8 mouse cellular contexts compared by ENCODE assay signal in the genomic region with DNA sequence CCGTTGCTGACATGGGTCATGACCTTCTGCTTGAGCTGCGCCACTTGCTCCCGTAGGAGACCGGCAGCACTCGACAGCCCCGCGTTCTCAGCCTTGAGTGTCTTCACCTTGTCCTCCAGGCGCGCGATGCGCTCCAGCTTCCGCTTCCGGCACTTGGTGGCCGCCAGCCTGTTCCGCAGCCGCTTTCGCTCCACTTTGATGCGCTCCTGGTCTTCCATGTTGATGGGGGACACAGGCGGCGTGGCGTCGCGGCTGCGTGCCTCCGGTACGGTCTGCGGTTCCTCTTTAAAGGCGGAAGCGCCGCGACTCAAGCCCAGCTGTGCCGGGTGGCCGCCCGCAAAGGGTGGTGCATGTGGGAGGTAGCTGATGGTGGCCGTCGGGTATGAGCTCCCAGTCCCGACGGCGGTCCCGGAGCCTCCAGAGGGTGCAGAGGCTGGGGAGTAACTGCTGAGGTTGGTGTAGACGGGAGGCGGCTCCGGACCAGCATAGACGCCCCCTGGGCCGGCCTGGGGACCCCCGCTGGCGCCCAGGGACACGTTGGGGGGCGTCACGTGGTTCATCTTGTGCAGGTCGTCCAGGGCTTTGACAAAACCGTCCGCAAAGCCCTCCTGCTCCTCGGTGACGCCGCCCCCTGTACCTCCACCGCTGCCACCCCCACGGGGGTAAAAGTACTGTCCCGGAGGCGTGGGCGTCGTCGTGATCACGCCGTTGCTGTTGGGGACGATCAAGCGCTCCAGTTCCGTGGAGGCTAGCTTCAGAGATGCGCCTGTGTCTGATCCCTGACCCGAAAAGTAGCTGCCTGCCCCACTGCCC. TPM values are rescaled to one million over a fixed set of nuclear protein-coding genes. Genes with fewer than 3 reads are reported as not detected.
DNase-seq lines count a peak whose midpoint lies in the region; ATAC-seq and TF ChIP-seq lines count a peak whose summit lies in the region.

No protein-coding gene starts in this region.

- TF ChIP-seq POLR2A in bone marrow macrophage, adult 2 months (IDR thresholded peaks at IDR 0.05; ENCODE audit: borderline replicate concordance, low read depth, low read length): no peak

- H3K4me1 ChIP-seq in bone marrow macrophage, adult 2 months (ENCODE audit: control insufficient read depth, insufficient read depth, low read length): peaks cover 31% of the 10 kb centered on the region
- H3K4me1 ChIP-seq in forebrain, embryonic 16.5 days (replicated peaks; ENCODE audit: control insufficient read depth, insufficient read depth, low read length): peaks cover 61% of the 10 kb centered on the region
- H3K4me1 ChIP-seq in hindbrain, embryonic 12.5 days: peaks cover 64% of the 10 kb centered on the region

- peak overlapping the region; percentile 89 for H3K4me3 ChIP-seq in bone marrow macrophage, adult 2 months (ENCODE audit: insufficient read depth, low read length)
- H3K4me3 ChIP-seq in forebrain, embryonic 16.5 days (replicated peaks; ENCODE audit: low read length): peak overlapping the region; percentile 57
- H3K4me3 ChIP-seq in hindbrain, embryonic 12.5 days: peak overlapping the region; percentile 48

- peak overlapping the region; percentile 91 for H3K4me2 ChIP-seq in forebrain, embryonic 16.5 days (ENCODE audit: low read length)
- H3K4me2 ChIP-seq in hindbrain, embryonic 12.5 days (replicated peaks): peak overlapping the region; percentile 95

- H3K27ac ChIP-seq in bone marrow macrophage, adult 2 months (ENCODE audit: insufficient read depth, low read depth, low read length): peak overlapping the region; percentile 88
- H3K27ac ChIP-seq in forebrain, embryonic 16.5 days (ENCODE audit: low read length): no peak overlapping the region; the same call in 1 of the 2 replicates
- peak overlapping the region; percentile 48 for H3K27ac ChIP-seq in hindbrain, embryonic 12.5 days

- H3K27me3 ChIP-seq in forebrain, embryonic 16.5 days (replicated peaks; ENCODE audit: control insufficient read depth, insufficient read depth, low read length): peaks cover 20% of the 10 kb centered on the region
- peaks cover 53% of the 10 kb centered on the region for H3K27me3 ChIP-seq in hindbrain, embryonic 12.5 days

- H3K9ac ChIP-seq in forebrain, embryonic 16.5 days (replicated peaks; ENCODE audit: low read depth, low read length): peak overlapping the region; percentile 67
- peak overlapping the region; percentile 63 for H3K9ac ChIP-seq in hindbrain, embryonic 12.5 days

- no peak for TF ChIP-seq CTCF in bone marrow macrophage, adult 2 months (IDR thresholded peaks at IDR 0.05; ENCODE audit: low read depth, low read length)

- peaks cover 4% of the 10 kb centered on the region; the same call in 1 of the 2 replicates for H3K36me3 ChIP-seq in forebrain, embryonic 16.5 days (ENCODE audit: control insufficient read depth, insufficient read depth)
- H3K36me3 ChIP-seq in hindbrain, embryonic 12.5 days: peaks cover 17% of the 10 kb centered on the region

- WGBS in forebrain, embryonic 16.5 days: 1% methylated on average over 70 of the region's 70 CpGs
- 2% methylated on average over 69 of the region's 70 CpGs for WGBS in hindbrain, embryonic 12.5 days

- peak; percentile 77 for DNase-seq in ES-CJ7 (ENCODE audit: low read depth, low spot score)
- DNase-seq in layer of hippocampus, postnatal 36 days: peak; percentile 63 to 67
- DNase-seq in lung, postnatal 36 days: peak; percentile 82
- peak; percentile 69 for DNase-seq in right cerebral cortex, postnatal 25 days

- no peaks in the 10 kb centered on the region for H3K9me3 ChIP-seq in forebrain, embryonic 16.5 days (ENCODE audit: control insufficient read depth, low read length)
- H3K9me3 ChIP-seq in hindbrain, embryonic 12.5 days (replicated peaks): no peaks in the 10 kb centered on the region

- ATAC-seq in forebrain, embryonic 16.5 days: no peak
- no peak for ATAC-seq in hindbrain, embryonic 12.5 days (ENCODE audit: low FRiP score)
- no peak for ATAC-seq in monocyte, adult 5-6 weeks (replicated peaks; ENCODE audit: insufficient number of reproducible peaks, low FRiP score, low TSS enrichment, poor library complexity, severe bottlenecking)

RNA-seq across cellular contexts. Expression of gene Junb, which starts 0.9 kb away (rescaled TPM):
- polyA plus RNA-seq in bone marrow macrophage, adult 2 months (2012; ENCODE audit: insufficient read depth, insufficient read length, missing spikeins): 71.1 and 80.8 TPM in 2 replicates
- polyA plus RNA-seq in forebrain, embryonic 16.5 days (2015; fragmentation: Nextera tagmentation; extraction: Ambion mirVana): 7.6 and 8.2 TPM in 2 replicates
- 6.0 and 7.5 TPM in 2 replicates for polyA plus RNA-seq in hindbrain, embryonic 12.5 days (2016; fragmentation: Nextera tagmentation; extraction: Ambion mirVana)
- 10 to 100 TPM; 59.9 to 73.6 TPM for total RNA-seq in layer of hippocampus, postnatal 36 days (2021)
- 405 to 735 TPM (median 444 TPM) in 3 replicates for total RNA-seq in monocyte, adult 5-6 weeks (2017)

RNA-seq across cellular contexts. Expression of gene Rnaseh2a, which starts 8.1 kb away (rescaled TPM):
- 39.8 and 40.7 TPM in 2 replicates for polyA plus RNA-seq in bone marrow macrophage, adult 2 months (2012; ENCODE audit: insufficient read depth, insufficient read length, missing spikeins)
- 79.9 and 85.8 TPM in 2 replicates for polyA plus RNA-seq in forebrain, embryonic 16.5 days (2015; fragmentation: Nextera tagmentation; extraction: Ambion mirVana)
- polyA plus RNA-seq in hindbrain, embryonic 12.5 days (2016; fragmentation: Nextera tagmentation; extraction: Ambion mirVana): 77.4 and 77.9 TPM in 2 replicates
- total RNA-seq in layer of hippocampus, postnatal 36 days (2021): 10 to 100 TPM; 35.3 to 36.8 TPM
- 43.9 to 58.8 TPM (median 58.1 TPM) in 3 replicates for total RNA-seq in monocyte, adult 5-6 weeks (2017)

RNA-seq across cellular contexts. Expression of gene Prdx2, which starts 8.3 kb away (rescaled TPM):
- 267 and 279 TPM in 2 replicates for polyA plus RNA-seq in bone marrow macrophage, adult 2 months (2012; ENCODE audit: insufficient read depth, insufficient read length, missing spikeins)
- 1,287 and 1,394 TPM in 2 replicates for polyA plus RNA-seq in forebrain, embryonic 16.5 days (2015; fragmentation: Nextera tagmentation; extraction: Ambion mirVana)
- 1,088 and 1,187 TPM in 2 replicates for polyA plus RNA-seq in hindbrain, embryonic 12.5 days (2016; fragmentation: Nextera tagmentation; extraction: Ambion mirVana)
- 100 to 1,000 TPM; 338 to 356 TPM for total RNA-seq in layer of hippocampus, postnatal 36 days (2021)
- total RNA-seq in monocyte, adult 5-6 weeks (2017): 153 to 207 TPM (median 196 TPM) in 3 replicates

RNA-seq across cellular contexts. Expression of gene Gm49661, which starts 8.4 kb away (rescaled TPM):
- not detected in 2 replicates for polyA plus RNA-seq in bone marrow macrophage, adult 2 months (2012; ENCODE audit: insufficient read depth, insufficient read length, missing spikeins)
- polyA plus RNA-seq in forebrain, embryonic 16.5 days (2015; fragmentation: Nextera tagmentation; extraction: Ambion mirVana): not detected in 2 replicates
- polyA plus RNA-seq in hindbrain, embryonic 12.5 days (2016; fragmentation: Nextera tagmentation; extraction: Ambion mirVana): not detected in 2 replicates
- not detected for total RNA-seq in layer of hippocampus, postnatal 36 days (2021)
- total RNA-seq in monocyte, adult 5-6 weeks (2017): not detected in 3 replicates

RNA-seq across cellular contexts. Expression of gene Hook2, which starts 12.8 kb away (rescaled TPM):
- polyA plus RNA-seq in bone marrow macrophage, adult 2 months (2012; ENCODE audit: insufficient read depth, insufficient read length, missing spikeins): 14.5 and 17.4 TPM in 2 replicates
- polyA plus RNA-seq in forebrain, embryonic 16.5 days (2015; fragmentation: Nextera tagmentation; extraction: Ambion mirVana): 31.3 and 39.8 TPM in 2 replicates
- 16.3 and 18.7 TPM in 2 replicates for polyA plus RNA-seq in hindbrain, embryonic 12.5 days (2016; fragmentation: Nextera tagmentation; extraction: Ambion mirVana)
- total RNA-seq in layer of hippocampus, postnatal 36 days (2021): 1 to 10 TPM; 7.8 to 9.7 TPM
- total RNA-seq in monocyte, adult 5-6 weeks (2017): 4.2 to 8.7 TPM (median 4.5 TPM) in 3 replicates
